Mouse (Mus musculus) forebrain, embryonic 13.5 days (tissue): ENCODE measurements around the gene Supt5. TPM values are rescaled to one million over a fixed set of nuclear protein-coding genes. Genes with fewer than 3 reads are reported as not detected.
"Not testable (repeated sequence)": the region's sequence is repeated elsewhere in the genome, so short reads cannot be mapped to it uniquely, and the experiment has no call there.

Experiments
- ATAC-seq: fragments of 200-750 bp; cut with Nextera tagmentation; 2 replicates; pipeline ENCODE4 v1.8.0; 2017
- H3K27ac ChIP-seq: fragments of 300-500 bp; sonication (generic); 2 replicates; pipeline ENCODE4 v1.5.1; 2015; ENCODE audit warnings: inconsistent platforms, mild to moderate bottlenecking, moderate library complexity
- H3K27me3 ChIP-seq: fragments of 300-500 bp; sonication (generic); 2 replicates; pipeline ENCODE4 v1.6.1; 2015; ENCODE audit warnings: mild to moderate bottlenecking, inconsistent platforms
- H3K36me3 ChIP-seq: fragments of 300-500 bp; sonication (generic); 2 replicates; pipeline ENCODE4 v1.6.1; 2015; ENCODE audit warnings: mild to moderate bottlenecking, inconsistent platforms; ENCODE audit not compliant: poor library complexity, severe bottlenecking
- H3K4me1 ChIP-seq: fragments of 300-500 bp; sonication (generic); 2 replicates; pipeline ENCODE4 v1.6.1; 2015; ENCODE audit warnings: inconsistent platforms
- H3K4me2 ChIP-seq: fragments of 300-500 bp; sonication (generic); 2 replicates; pipeline ENCODE4 v1.6.1; 2015; ENCODE audit warnings: inconsistent platforms, mild to moderate bottlenecking, moderate library complexity
- H3K4me3 ChIP-seq: fragments of 300-500 bp; sonication (generic); 2 replicates; pipeline ENCODE4 v1.5.1; 2015; ENCODE audit warnings: mild to moderate bottlenecking, inconsistent platforms
- H3K9ac ChIP-seq: fragments of 300-500 bp; sonication (generic); 2 replicates; pipeline ENCODE4 v1.6.1; 2015; ENCODE audit warnings: mild to moderate bottlenecking, inconsistent platforms
- H3K9me3 ChIP-seq: fragments of 300-500 bp; sonication (generic); replicated peaks from 2 replicates; pipeline ENCODE4 v1.6.1; 2016; ENCODE audit warnings: inconsistent platforms
- WGBS: fragments of 180-500 bp; shearing (Covaris S2); methylation state at CpG from one replicate; pipeline ENCODE4 v1.1.7; 2015; 5-methylcytosine and 5-hydroxymethylcytosine counted together
- polyA plus RNA-seq: library from polyadenylated mRNA; unstranded; fragments of >200 nt; fragmentation: Nextera tagmentation; extraction: Ambion mirVana; gene quantifications from 2 replicates; pipeline ENCODE4 v1.2.1, GENCODE M21; 2015

Gene Supt5
- polyA plus RNA-seq = 93.4 and 102 TPM in 2 replicates

- Histone ChIP-seq H3K4me1 (peaks cover 22% of the 10 kb centered on the region), H3K27ac (peak within 1 kb of the TSS; percentile 84), H3K36me3 (peaks cover 11% of the 10 kb centered on the region), H3K27me3 (no peaks in the 10 kb centered on the region), H3K9me3 (no peaks in the 10 kb centered on the region), H3K9ac (peak within 1 kb of the TSS; percentile 97), H3K4me2 (peak within 1 kb of the TSS; percentile 90), H3K4me3 (peak within 1 kb of the TSS; percentile 96)
- peak; percentile 99 for ATAC-seq
- WGBS = under 1% methylated on average over 77 of the region's 77 CpGs
Observed at GRCm38 (mm10) chr7:28338108-28338998, at the start of gene Supt5. TSS of gene Supt5 (minus strand) at chr7:28338746.

- not testable (repeated sequence) for H3K4me2 ChIP-seq, H3K9ac ChIP-seq, H3K4me3 ChIP-seq, H3K9me3 ChIP-seq, H3K27ac ChIP-seq, ATAC-seq, H3K27me3 ChIP-seq
- Histone ChIP-seq H3K36me3 (peaks cover 51% of the 10 kb centered on the region), H3K4me1 (peaks cover 19% of the 10 kb centered on the region)
- 87% methylated on average over 7 of the region's 7 CpGs for WGBS
Observed at GRCm38 (mm10) chr7:28387384-28387783, 48.8 kb upstream of the Supt5 start.

GRCm38 (mm10) chr7:28386877-28387276 lies 48.3 kb upstream of the Supt5 start:
- WGBS = 83% methylated on average over 6 of the region's 6 CpGs

GRCm38 (mm10) chr7:28386462-28386861 lies 47.9 kb upstream of the Supt5 start:
- Histone ChIP-seq H3K9ac (no peak overlapping the region), H3K4me2 (no peak overlapping the region), H3K4me3 (no peak overlapping the region), H3K9me3 (no peaks in the 10 kb centered on the region), H3K27ac (no peak overlapping the region), H3K27me3 (no peaks in the 10 kb centered on the region), H3K36me3 (peaks cover 51% of the 10 kb centered on the region), H3K4me1 (peaks cover 24% of the 10 kb centered on the region)
- whole genome bisulfite sequencing = 22% methylated on average over 4 of the region's 4 CpGs
- peak; percentile 81 for ATAC-seq

More at GRCm38 (mm10) chr7:28386877-28387276, 48.3 kb upstream of the Supt5 start:
- H3K9me3 ChIP-seq, H3K4me2 ChIP-seq, H3K9ac ChIP-seq, H3K4me3 ChIP-seq, H3K27me3 ChIP-seq, H3K27ac ChIP-seq, ATAC-seq: not testable (repeated sequence)
- Histone ChIP-seq H3K4me1 (peaks cover 24% of the 10 kb centered on the region), H3K36me3 (peaks cover 51% of the 10 kb centered on the region)

- Histone ChIP-seq H3K36me3 (peaks cover 51% of the 10 kb centered on the region), H3K4me2 (no peak overlapping the region), H3K27me3 (0 out of 2 replicates have a peak, but pooled peaks cover under 1% of the 10 kb centered on the region), H3K4me1 (peaks cover 24% of the 10 kb centered on the region), H3K9ac (no peak overlapping the region), H3K9me3 (no peaks in the 10 kb centered on the region), H3K4me3 (no peak overlapping the region), H3K27ac (no peak overlapping the region)
- 86% methylated on average over 7 of the region's 7 CpGs for WGBS
- ATAC-seq = no peak
Observed at GRCm38 (mm10) chr7:28386007-28386406, 47.5 kb upstream of the Supt5 start.

GRCm38 (mm10) chr7:28385196-28385595 lies 46.6 kb upstream of the Supt5 start:
- 0 out of 2 replicates have a peak, but pooled peaks cover 2% of the 10 kb centered on the region for H3K27me3 ChIP-seq
- no peak overlapping the region for H3K9ac ChIP-seq
- H3K36me3 ChIP-seq = peaks cover 44% of the 10 kb centered on the region
- H3K4me1 ChIP-seq = peaks cover 25% of the 10 kb centered on the region
- H3K27ac ChIP-seq = no peak overlapping the region
- 95% methylated on average over 9 of the region's 9 CpGs for WGBS
- H3K4me2 ChIP-seq = no peak overlapping the region
- H3K9me3 ChIP-seq = no peaks in the 10 kb centered on the region
- ATAC-seq = no peak
- no peak overlapping the region for H3K4me3 ChIP-seq

- H3K27me3 ChIP-seq = 0 out of 2 replicates have a peak, but pooled peaks cover 2% of the 10 kb centered on the region
- H3K4me2 ChIP-seq = no peak overlapping the region
- ATAC-seq = no peak
- H3K4me1 ChIP-seq = peaks cover 30% of the 10 kb centered on the region
- 83% methylated on average over 6 of the region's 6 CpGs for WGBS
- H3K27ac ChIP-seq = no peak overlapping the region
- H3K9me3 ChIP-seq = no peaks in the 10 kb centered on the region
- H3K9ac ChIP-seq = no peak overlapping the region
- no peak overlapping the region for H3K4me3 ChIP-seq
- peaks cover 34% of the 10 kb centered on the region for H3K36me3 ChIP-seq
Observed at GRCm38 (mm10) chr7:28384162-28384561, 45.6 kb upstream of the Supt5 start.

GRCm38 (mm10) chr7:28383606-28384005 lies 45.1 kb upstream of the Supt5 start:
- no peak overlapping the region for H3K4me2 ChIP-seq
- H3K9ac ChIP-seq = no peak overlapping the region
- peaks cover 28% of the 10 kb centered on the region for H3K36me3 ChIP-seq
- no peak overlapping the region for H3K27ac ChIP-seq
- no peak overlapping the region for H3K4me3 ChIP-seq
- H3K9me3 ChIP-seq = no peaks in the 10 kb centered on the region
- peaks cover 34% of the 10 kb centered on the region for H3K4me1 ChIP-seq
- H3K27me3 ChIP-seq = 0 out of 2 replicates have a peak, but pooled peaks cover 2% of the 10 kb centered on the region
- ATAC-seq = no peak
- WGBS = 81% methylated on average over 4 of the region's 4 CpGs

- Histone ChIP-seq H3K27ac (no peak overlapping the region), H3K9me3 (no peaks in the 10 kb centered on the region), H3K9ac (no peak overlapping the region), H3K27me3 (0 out of 2 replicates have a peak, but pooled peaks cover 2% of the 10 kb centered on the region), H3K36me3 (peaks cover 22% of the 10 kb centered on the region), H3K4me3 (no peak overlapping the region), H3K4me1 (peaks cover 40% of the 10 kb centered on the region), H3K4me2 (no peak overlapping the region)
- ATAC-seq = no peak
- 78% methylated on average over 11 of the region's 11 CpGs for WGBS
Observed at GRCm38 (mm10) chr7:28382981-28383396, 44.4 kb upstream of the Supt5 start.

GRCm38 (mm10) chr7:28382347-28382951 lies 43.9 kb upstream of the Supt5 start:
- ATAC-seq = no peak
- Histone ChIP-seq H3K27me3 (0 out of 2 replicates have a peak, but pooled peaks cover 2% of the 10 kb centered on the region), H3K4me2 (peak overlapping the region; percentile 56), H3K4me1 (peaks cover 46% of the 10 kb centered on the region), H3K4me3 (peak overlapping the region; percentile 26; the same call in 1 of the 2 replicates), H3K27ac (no peak overlapping the region), H3K9ac (no peak overlapping the region; the same call in 1 of the 2 replicates), H3K36me3 (peaks cover 17% of the 10 kb centered on the region), H3K9me3 (no peaks in the 10 kb centered on the region)
- WGBS = 79% methylated on average over 9 of the region's 12 CpGs

GRCm38 (mm10) chr7:28381938-28382337 lies 43.4 kb upstream of the Supt5 start:
- 3% methylated on average over 17 of the region's 20 CpGs for WGBS
- Histone ChIP-seq H3K4me1 (peaks cover 50% of the 10 kb centered on the region), H3K36me3 (peaks cover 15% of the 10 kb centered on the region), H3K27me3 (0 out of 2 replicates have a peak, but pooled peaks cover 2% of the 10 kb centered on the region), H3K9me3 (no peaks in the 10 kb centered on the region), H3K27ac (peak overlapping the region; percentile 54), H3K4me3 (peak overlapping the region; percentile 26), H3K9ac (peak overlapping the region; percentile 58), H3K4me2 (peak overlapping the region; percentile 56)
- ATAC-seq = no peak
